ENCODE assay signal across 14 mouse cellular contexts in genomic region chr11:89174967-89175366, GRCm38 (mm10).
A peak's percentile ranks its signal among the peaks of the same experiment; 100 is the strongest.
DNase-seq lines count a peak whose midpoint lies in the region; ATAC-seq lines count a peak whose summit lies in the region.
"Had no signal": no experiment of that assay in that cellular context is flagged by ENCODE, and none has a peak within 500 bp of the region (broad histone marks: within the 10 kb centered on the region; RNA-seq: fewer than 3 reads in every experiment).

No protein-coding gene starts in this region.

- H3K9me3 ChIP-seq in forebrain, embryonic 10.5 days, result no peaks in the 10 kb centered on the region
- no peaks in the 10 kb centered on the region for H3K9me3 ChIP-seq in forebrain, embryonic 16.5 days (ENCODE audit: control insufficient read depth, low read length)
- no peaks in the 10 kb centered on the region for H3K9me3 ChIP-seq in intestine, embryonic 14.5 days (ENCODE audit: control insufficient read depth, low read length)
- H3K9me3 ChIP-seq in intestine, embryonic 16.5 days (ENCODE audit: control insufficient read depth, low read length), result no peaks in the 10 kb centered on the region
- no peaks in the 10 kb centered on the region for H3K9me3 ChIP-seq in neural tube, embryonic 12.5 days
- H3K9me3 ChIP-seq in neural tube, embryonic 15.5 days (replicated peaks), result no peaks in the 10 kb centered on the region
- H3K9me3 ChIP-seq in stomach, embryonic 16.5 days (replicated peaks; ENCODE audit: control insufficient read depth, low read length), result no peaks in the 10 kb centered on the region
- H3K9me3 ChIP-seq: megakaryocyte, embryonic 14.5 days had no signal

- H3K4me1 ChIP-seq in forebrain, embryonic 10.5 days, result peaks cover 16% of the 10 kb centered on the region
- H3K4me1 ChIP-seq in forebrain, embryonic 16.5 days (replicated peaks; ENCODE audit: control insufficient read depth, insufficient read depth, low read length), result no peaks in the 10 kb centered on the region; the same call in 1 of the 2 replicates
- H3K4me1 ChIP-seq in intestine, embryonic 14.5 days (replicated peaks; ENCODE audit: control insufficient read depth, insufficient read depth, low read length), result peaks cover 10% of the 10 kb centered on the region; the same call in 1 of the 2 replicates
- peaks cover 5% of the 10 kb centered on the region; the same call in 1 of the 2 replicates for H3K4me1 ChIP-seq in intestine, embryonic 16.5 days (ENCODE audit: control insufficient read depth, insufficient read depth, low read length)
- H3K4me1 ChIP-seq in neural tube, embryonic 12.5 days, result no peaks in the 10 kb centered on the region
- H3K4me1 ChIP-seq in neural tube, embryonic 15.5 days, result peaks cover 3% of the 10 kb centered on the region; the same call in 1 of the 2 replicates
- H3K4me1 ChIP-seq in stomach, embryonic 16.5 days (ENCODE audit: control insufficient read depth, insufficient read depth, low read length), result peaks cover 4% of the 10 kb centered on the region; the same call in 1 of the 2 replicates
- H3K4me1 ChIP-seq: megakaryocyte, embryonic 14.5 days had no signal

- no peak overlapping the region for H3K27ac ChIP-seq in forebrain, embryonic 10.5 days
- no peak overlapping the region for H3K27ac ChIP-seq in forebrain, embryonic 16.5 days (ENCODE audit: low read length)
- H3K27ac ChIP-seq in intestine, embryonic 14.5 days (ENCODE audit: low read depth), result no peak overlapping the region
- no peak overlapping the region for H3K27ac ChIP-seq in intestine, embryonic 16.5 days (ENCODE audit: low read length)
- no peak overlapping the region for H3K27ac ChIP-seq in neural tube, embryonic 12.5 days
- H3K27ac ChIP-seq in neural tube, embryonic 15.5 days (replicated peaks), result no peak overlapping the region
- no peak overlapping the region for H3K27ac ChIP-seq in stomach, embryonic 16.5 days (ENCODE audit: low read length)

- no peak for ATAC-seq in forebrain, embryonic 16.5 days
- ATAC-seq in intestine, embryonic 14.5 days (replicated peaks; ENCODE audit: low FRiP score, low TSS enrichment, low read depth), result no peak
- ATAC-seq in intestine, embryonic 16.5 days, result no peak
- ATAC-seq in neural tube, embryonic 12.5 days (ENCODE audit: low FRiP score, low read depth), result no peak
- ATAC-seq in neural tube, embryonic 15.5 days (ENCODE audit: low FRiP score), result no peak
- ATAC-seq in stomach, embryonic 16.5 days (ENCODE audit: insufficient read depth, low FRiP score), result no peak
- ATAC-seq: liver, postnatal 0 days had no signal

- DNase-seq in forebrain, embryonic 10.5 days (ENCODE audit: extremely low spot score, low spot score), result no peak
- no peak for DNase-seq in intestine, embryonic 14.5 days (ENCODE audit: low spot score)
- DNase-seq in cerebellum, adult 18-20 months, result no peak
- DNase-seq: cerebellum, postnatal 10 days; gastrocnemius, postnatal 36 days; left cerebral cortex, postnatal 4 days; liver, postnatal 0 days had no signal

- H3K27me3 ChIP-seq in forebrain, embryonic 10.5 days (ENCODE audit: poor library complexity, severe bottlenecking), result no peaks in the 10 kb centered on the region
- H3K27me3 ChIP-seq in forebrain, embryonic 16.5 days (replicated peaks; ENCODE audit: control insufficient read depth, insufficient read depth, low read length), result no peaks in the 10 kb centered on the region
- H3K27me3 ChIP-seq in intestine, embryonic 14.5 days (replicated peaks; ENCODE audit: control insufficient read depth, insufficient read depth, low read length), result no peaks in the 10 kb centered on the region
- no peaks in the 10 kb centered on the region for H3K27me3 ChIP-seq in intestine, embryonic 16.5 days (replicated peaks; ENCODE audit: control insufficient read depth, insufficient read depth, low read length)
- H3K27me3 ChIP-seq in neural tube, embryonic 12.5 days (replicated peaks), result no peaks in the 10 kb centered on the region
- no peaks in the 10 kb centered on the region for H3K27me3 ChIP-seq in neural tube, embryonic 15.5 days (replicated peaks)
- no peaks in the 10 kb centered on the region for H3K27me3 ChIP-seq in stomach, embryonic 16.5 days (ENCODE audit: control insufficient read depth, insufficient read depth, low read length)

- no peak overlapping the region for H3K4me2 ChIP-seq in forebrain, embryonic 16.5 days (ENCODE audit: low read length)
- H3K4me2 ChIP-seq in intestine, embryonic 14.5 days (ENCODE audit: low read length), result peak overlapping the region; percentile 39
- no peak overlapping the region for H3K4me2 ChIP-seq in intestine, embryonic 16.5 days (ENCODE audit: low read depth, low read length)
- peak overlapping the region; percentile 24; the same call in 1 of the 2 replicates for H3K4me2 ChIP-seq in neural tube, embryonic 12.5 days (replicated peaks)
- no peak overlapping the region for H3K4me2 ChIP-seq in neural tube, embryonic 15.5 days
- peak overlapping the region; percentile 28; the same call in 1 of the 2 replicates for H3K4me2 ChIP-seq in stomach, embryonic 16.5 days (ENCODE audit: low read depth, low read length)

- H3K4me3 ChIP-seq in forebrain, embryonic 10.5 days, result 0 out of 2 replicates have a peak overlapping the region, but pooled peaks have one; percentile 12
- H3K4me3 ChIP-seq in forebrain, embryonic 16.5 days (replicated peaks; ENCODE audit: low read length), result no peak overlapping the region
- H3K4me3 ChIP-seq in intestine, embryonic 14.5 days (ENCODE audit: low read depth, low read length), result no peak overlapping the region
- H3K4me3 ChIP-seq in intestine, embryonic 16.5 days (ENCODE audit: low read length), result no peak overlapping the region
- H3K4me3 ChIP-seq in neural tube, embryonic 12.5 days, result no peak overlapping the region
- H3K4me3 ChIP-seq in neural tube, embryonic 15.5 days (replicated peaks), result no peak overlapping the region
- H3K4me3 ChIP-seq in stomach, embryonic 16.5 days (replicated peaks; ENCODE audit: low read length), result no peak overlapping the region
- H3K4me3 ChIP-seq: erythroblast, embryonic 14.5 days; megakaryocyte, embryonic 14.5 days had no signal

- no peaks in the 10 kb centered on the region for H3K36me3 ChIP-seq in forebrain, embryonic 10.5 days (replicated peaks)
- H3K36me3 ChIP-seq in forebrain, embryonic 16.5 days (ENCODE audit: control insufficient read depth, insufficient read depth), result no peaks in the 10 kb centered on the region
- no peaks in the 10 kb centered on the region for H3K36me3 ChIP-seq in intestine, embryonic 14.5 days (ENCODE audit: control insufficient read depth, insufficient read depth, low read length)
- no peaks in the 10 kb centered on the region for H3K36me3 ChIP-seq in intestine, embryonic 16.5 days (ENCODE audit: control insufficient read depth, insufficient read depth, low read length)
- no peaks in the 10 kb centered on the region for H3K36me3 ChIP-seq in neural tube, embryonic 12.5 days
- no peaks in the 10 kb centered on the region for H3K36me3 ChIP-seq in neural tube, embryonic 15.5 days
- no peaks in the 10 kb centered on the region for H3K36me3 ChIP-seq in stomach, embryonic 16.5 days (ENCODE audit: control insufficient read depth, insufficient read depth, low read length)

- 34% methylated on average over 6 of the region's 6 CpGs for WGBS in forebrain, embryonic 10.5 days
- WGBS in forebrain, embryonic 16.5 days, result 39% methylated on average over 6 of the region's 6 CpGs
- WGBS in intestine, embryonic 14.5 days, result 23% methylated on average over 6 of the region's 6 CpGs
- WGBS in intestine, embryonic 16.5 days, result 31% methylated on average over 6 of the region's 6 CpGs
- 38% methylated on average over 6 of the region's 6 CpGs for WGBS in neural tube, embryonic 12.5 days
- 41% methylated on average over 6 of the region's 6 CpGs for WGBS in neural tube, embryonic 15.5 days
- WGBS in stomach, embryonic 16.5 days, result 29% methylated on average over 6 of the region's 6 CpGs

- no peak overlapping the region for H3K9ac ChIP-seq in forebrain, embryonic 16.5 days (replicated peaks; ENCODE audit: low read depth, low read length)
- H3K9ac ChIP-seq in intestine, embryonic 14.5 days (ENCODE audit: low read length), result no peak overlapping the region
- H3K9ac ChIP-seq in intestine, embryonic 16.5 days (ENCODE audit: low read depth, low read length), result no peak overlapping the region
- H3K9ac ChIP-seq in neural tube, embryonic 12.5 days, result no peak overlapping the region
- no peak overlapping the region for H3K9ac ChIP-seq in neural tube, embryonic 15.5 days (replicated peaks)
- no peak overlapping the region for H3K9ac ChIP-seq in stomach, embryonic 16.5 days (ENCODE audit: low read length)
- H3K9ac ChIP-seq: liver, postnatal 0 days had no signal

Comparison
In these comparisons a context has a peak if more than half of its experiments do, and no peak if none do; other contexts are left out.
1. H3K4me2 ChIP-seq: peak in intestine, embryonic 14.5 days (single experiment), neural tube, embryonic 12.5 days (single experiment) and stomach, embryonic 16.5 days (single experiment); none in forebrain, embryonic 16.5 days (single experiment), intestine, embryonic 16.5 days (single experiment) and neural tube, embryonic 15.5 days (single experiment).